Mouse (Mus musculus): Measurements from ENCODE around the gene Hbb-bh2.
"Not testable (repeated sequence)": the region's sequence is repeated elsewhere in the genome, so short reads cannot be mapped to it uniquely, and the experiment has no call there.

The Hbb-bh2 gene

GRCm38 (mm10) chr7:103811223-103811845 lies 29.0 kb downstream of the Hbb-bh2 start:
- DNase-seq, result no peak

- DNase-seq, result no peak
Observed at GRCm38 (mm10) chr7:103810746-103811145, 29.6 kb downstream of the Hbb-bh2 start.

- no peak for DNase-seq
Observed at GRCm38 (mm10) chr7:103810296-103810695, 30.0 kb downstream of the Hbb-bh2 start.

GRCm38 (mm10) chr7:103809801-103810155 lies 30.5 kb downstream of the Hbb-bh2 start:
- DNase-seq, result no peak

- DNase-seq, result no peak
Observed at GRCm38 (mm10) chr7:103808971-103809800, 31.1 kb downstream of the Hbb-bh2 start.

- not testable (repeated sequence) for DNase-seq
Observed at GRCm38 (mm10) chr7:103808120-103808519, 32.2 kb downstream of the Hbb-bh2 start.

- no peak for DNase-seq
Observed at GRCm38 (mm10) chr7:103806856-103807255, 33.5 kb downstream of the Hbb-bh2 start.

- DNase-seq, result no peak
Observed at GRCm38 (mm10) chr7:103792669-103793388, 47.5 kb downstream of the Hbb-bh2 start.

GRCm38 (mm10) chr7:103791721-103792120 lies 48.6 kb downstream of the Hbb-bh2 start, which contains the start of gene Olfr67:
Olfr67 (minus strand) TSS chr7:103791821.
- no peak for DNase-seq

All from layer of hippocampus, adult 9-11 months (tissue).